Mouse (Mus musculus) midbrain, postnatal 0 days (tissue): ENCODE data around the gene Plpp7. TPM values are rescaled to one million over a fixed set of nuclear protein-coding genes. Genes with fewer than 3 reads are reported as not detected.

Source experiments
- ATAC-seq: fragments of 200-750 bp; cut with Nextera tagmentation; 2 replicates; pipeline ENCODE4 v1.8.0; 2017; ENCODE audit warnings: moderate number of reproducible peaks, mild to moderate bottlenecking, moderate TSS enrichment, moderate library complexity; ENCODE audit not compliant: low FRiP score
- DNase-seq: peaks from one replicate; pipeline ENCODE4 v3.0.0-alpha.2; 2015; ENCODE audit warnings: low spot score
- H3K27ac ChIP-seq: fragments of 300-500 bp; sonication (generic); 2 replicates; pipeline ENCODE4 v1.5.1; 2014; ENCODE audit warnings: low read depth, mild to moderate bottlenecking, low read length, mixed read lengths
- H3K27me3 ChIP-seq: fragments of 300-500 bp; sonication (generic); 2 replicates; pipeline ENCODE4 v1.6.1; 2014; ENCODE audit warnings: low read length, control low read depth, mixed read lengths; ENCODE audit not compliant: insufficient read depth
- H3K36me3 ChIP-seq: fragments of 300-500 bp; sonication (generic); 2 replicates; pipeline ENCODE4 v1.6.1; 2014; ENCODE audit warnings: low read length, control low read depth, mixed read lengths; ENCODE audit not compliant: insufficient read depth
- H3K4me1 ChIP-seq: fragments of 300-500 bp; sonication (generic); 2 replicates; pipeline ENCODE4 v1.6.1; 2014; ENCODE audit warnings: mild to moderate bottlenecking, control low read depth, antibody characterized with exemption, low read length, mixed read lengths; ENCODE audit not compliant: insufficient read depth
- H3K4me2 ChIP-seq: fragments of 300-500 bp; sonication (generic); 2 replicates; pipeline ENCODE4 v1.6.1; 2014; ENCODE audit warnings: low read depth, mild to moderate bottlenecking, low read length, mixed read lengths; ENCODE audit not compliant: poor library complexity, severe bottlenecking
- H3K4me3 ChIP-seq: fragments of 300-500 bp; sonication (generic); 2 replicates; pipeline ENCODE4 v1.5.1; 2014; ENCODE audit warnings: low read depth, mild to moderate bottlenecking, low read length, moderate library complexity
- H3K9ac ChIP-seq: fragments of 300-500 bp; sonication (generic); replicated peaks from 2 replicates; pipeline ENCODE4 v1.6.1; 2014; ENCODE audit warnings: mild to moderate bottlenecking, low read length, moderate library complexity, mixed read lengths; ENCODE audit not compliant: poor library complexity, severe bottlenecking
- H3K9me3 ChIP-seq: fragments of 300-500 bp; sonication (generic); 2 replicates; pipeline ENCODE4 v1.6.1; 2016; ENCODE audit warnings: low read length, control low read depth
- CTCF ChIP-seq: IDR thresholded peaks from 2 replicates; pipeline ENCODE4 v1.5.1; 2016; ENCODE audit warnings: antibody characterized with exemption, mild to moderate bottlenecking
- WGBS: fragments of 180-500 bp; shearing (Covaris S2); extraction: QIAGEN DNeasy Blood & Tissue Kit; methylation state at CpG from one replicate; pipeline ENCODE4 v1.1.7; 2014; 5-methylcytosine and 5-hydroxymethylcytosine counted together
- polyA plus RNA-seq: library from polyadenylated mRNA; unstranded; fragments of >200 nt; fragmentation: Nextera tagmentation; extraction: Ambion mirVana; gene quantifications from 2 replicates; pipeline ENCODE4 v1.2.1, GENCODE M21; 2015
- total RNA-seq: library from RNA; depleted of rRNA; stranded (reverse); fragments of >200 nt; gene quantifications from 2 replicates; pipeline ENCODE4 v1.2.3, GENCODE M21; 2014

Plpp7 gene
- total and polyA plus RNA-seq, 2 experiments from 2014 or later: 24.9 to 47.0 TPM

DNA sequence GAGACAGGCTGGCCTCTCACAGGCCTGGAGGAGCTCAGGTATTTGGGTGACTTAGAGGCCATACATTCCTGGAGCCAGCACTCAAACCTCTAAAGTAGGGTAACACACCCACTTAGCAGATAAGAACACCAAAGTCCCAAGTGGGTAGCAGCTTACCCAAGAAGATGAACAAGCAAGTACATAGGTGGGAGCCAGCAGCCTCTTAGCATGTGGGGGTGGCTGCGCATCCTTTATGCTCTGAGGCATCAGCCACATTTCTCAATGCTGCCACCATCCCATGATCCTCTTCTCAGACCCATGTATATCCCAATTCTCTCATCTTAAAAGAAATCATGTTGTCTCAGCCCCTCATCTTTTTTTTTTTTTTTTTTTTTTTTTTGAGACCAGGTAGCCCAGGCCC lies 15.9 kb downstream of the Plpp7 start:
- no peak for DNase-seq
- Histone ChIP-seq H3K9me3 (no peaks in the 10 kb centered on the region), H3K4me2 (no peak overlapping the region), H3K9ac (no peak overlapping the region), H3K36me3 (peaks cover 22% of the 10 kb centered on the region), H3K27me3 (no peaks in the 10 kb centered on the region), H3K4me1 (no peaks in the 10 kb centered on the region), H3K27ac (no peak overlapping the region), H3K4me3 (no peak overlapping the region)
- TF ChIP-seq CTCF: no peak
- no peak for ATAC-seq
- 93% methylated on average over 1 of the region's 1 CpGs for WGBS

DNA sequence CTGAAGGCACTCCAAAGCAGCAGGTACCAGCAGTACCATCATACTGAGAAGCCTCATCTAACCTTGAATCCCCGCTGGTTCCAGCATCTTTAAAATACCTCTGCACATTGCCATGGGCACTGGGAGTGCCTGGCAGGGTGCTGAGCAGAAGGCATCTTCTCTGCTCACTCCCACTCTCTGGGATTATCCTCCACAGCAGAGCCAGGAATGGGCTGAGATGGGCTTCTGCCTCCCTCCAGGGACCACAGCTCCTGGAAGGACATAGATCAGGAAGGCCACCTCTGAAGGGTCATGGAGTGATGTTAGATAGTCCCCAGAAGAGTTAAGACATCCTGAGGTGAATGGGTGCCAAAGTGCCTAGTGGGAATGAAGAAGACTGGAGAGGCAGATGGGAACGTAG lies 17.2 kb downstream of the Plpp7 start:
- no peak for TF ChIP-seq CTCF

DNA sequence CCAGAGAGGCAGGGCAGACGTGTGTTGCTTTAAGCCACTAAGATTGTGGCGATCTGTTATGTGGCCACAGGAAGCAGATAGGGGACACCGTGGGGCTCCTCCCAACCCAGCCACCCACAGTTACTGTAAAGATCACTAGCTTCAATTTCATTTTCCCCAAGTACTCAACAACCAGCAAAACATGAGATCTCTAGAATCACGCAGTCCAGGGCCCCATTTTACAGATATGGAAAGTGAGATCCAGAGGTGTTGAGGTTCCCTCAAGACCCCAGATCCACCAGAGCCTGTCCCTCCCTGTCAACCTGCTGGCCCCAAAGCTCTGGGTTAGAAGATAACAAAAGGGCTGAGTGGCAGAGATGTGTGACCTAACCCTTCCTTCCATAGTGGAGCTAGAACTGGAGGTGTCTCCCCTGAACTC lies 20.5 kb downstream of the Plpp7 start:
- H3K4me2 ChIP-seq: no peak overlapping the region
- H3K9me3 ChIP-seq: no peaks in the 10 kb centered on the region
- no peaks in the 10 kb centered on the region for H3K4me1 ChIP-seq
- no peak overlapping the region for H3K9ac ChIP-seq
- ATAC-seq (no peak), DNase-seq (no peak)
- H3K36me3 ChIP-seq: peaks cover 4% of the 10 kb centered on the region; the same call in 1 of the 2 replicates
- H3K27ac ChIP-seq: no peak overlapping the region
- H3K4me3 ChIP-seq: no peak overlapping the region
- WGBS: 95% methylated on average over 4 of the region's 4 CpGs
- TF ChIP-seq CTCF: no peak
- no peaks in the 10 kb centered on the region for H3K27me3 ChIP-seq

More for the DNA sequence above, 17.2 kb downstream of the Plpp7 start:
- Histone ChIP-seq H3K9me3 (no peaks in the 10 kb centered on the region), H3K4me3 (no peak overlapping the region), H3K27ac (no peak overlapping the region), H3K36me3 (peaks cover 22% of the 10 kb centered on the region), H3K9ac (no peak overlapping the region), H3K27me3 (no peaks in the 10 kb centered on the region), H3K4me2 (no peak overlapping the region), H3K4me1 (no peaks in the 10 kb centered on the region)
- 71% methylated on average over 2 of the region's 2 CpGs for WGBS
- DNase-seq (no peak), ATAC-seq (no peak)

DNA sequence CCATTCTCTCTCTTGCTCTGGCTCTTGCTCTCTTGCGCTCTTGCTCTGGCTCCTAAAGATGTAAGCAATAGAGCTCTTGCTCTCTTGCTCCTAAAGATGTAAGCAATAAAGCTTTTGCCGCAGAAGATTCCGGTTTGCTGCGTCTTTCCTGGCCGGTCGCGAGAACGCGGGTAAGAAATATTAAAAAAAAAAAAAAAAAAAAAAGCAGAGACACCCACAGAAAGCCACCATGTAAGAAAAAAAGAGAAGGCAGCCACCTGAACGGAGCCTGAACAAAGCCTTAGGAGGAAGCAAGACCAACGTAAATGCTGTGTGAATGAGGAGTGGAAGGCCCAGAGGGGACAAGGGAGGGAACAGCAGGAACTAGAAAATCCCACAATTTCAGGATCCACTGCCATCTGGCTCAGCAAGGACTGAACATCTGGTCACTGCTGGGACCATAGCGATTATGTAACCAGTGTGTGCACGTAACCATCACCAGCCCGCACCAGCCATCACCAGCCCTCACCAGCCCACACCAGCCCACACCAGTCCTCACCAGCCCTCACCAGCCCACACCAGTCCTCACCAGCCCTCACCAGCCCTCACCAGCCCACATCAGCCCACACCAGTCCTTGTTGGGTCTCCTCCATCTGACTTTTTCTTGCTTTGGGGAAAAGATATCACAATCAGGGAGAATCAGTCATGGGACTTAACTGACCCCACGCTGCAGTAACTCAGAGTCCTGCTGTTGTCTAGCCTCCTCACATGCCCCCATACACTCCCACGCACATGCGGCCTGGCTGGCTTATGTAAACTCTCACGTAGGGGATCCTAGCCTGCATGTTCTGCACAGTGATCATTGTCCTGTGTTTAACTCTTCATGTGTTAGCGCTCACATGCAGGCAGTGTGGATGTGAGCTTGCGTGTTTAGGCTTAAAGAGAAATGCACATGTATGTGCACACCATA lies 24.7 kb downstream of the Plpp7 start:
- H3K4me1 ChIP-seq: no peaks in the 10 kb centered on the region
- no peak for DNase-seq
- ATAC-seq: no peak
- H3K27ac ChIP-seq: no peak overlapping the region
- no peaks in the 10 kb centered on the region for H3K27me3 ChIP-seq
- H3K9ac ChIP-seq: no peak overlapping the region
- no peaks in the 10 kb centered on the region for H3K36me3 ChIP-seq
- 91% methylated on average over 18 of the region's 20 CpGs for WGBS
- H3K4me3 ChIP-seq: no peak overlapping the region
- no peak overlapping the region for H3K4me2 ChIP-seq
- no peak for TF ChIP-seq CTCF
- no peaks in the 10 kb centered on the region for H3K9me3 ChIP-seq

DNA sequence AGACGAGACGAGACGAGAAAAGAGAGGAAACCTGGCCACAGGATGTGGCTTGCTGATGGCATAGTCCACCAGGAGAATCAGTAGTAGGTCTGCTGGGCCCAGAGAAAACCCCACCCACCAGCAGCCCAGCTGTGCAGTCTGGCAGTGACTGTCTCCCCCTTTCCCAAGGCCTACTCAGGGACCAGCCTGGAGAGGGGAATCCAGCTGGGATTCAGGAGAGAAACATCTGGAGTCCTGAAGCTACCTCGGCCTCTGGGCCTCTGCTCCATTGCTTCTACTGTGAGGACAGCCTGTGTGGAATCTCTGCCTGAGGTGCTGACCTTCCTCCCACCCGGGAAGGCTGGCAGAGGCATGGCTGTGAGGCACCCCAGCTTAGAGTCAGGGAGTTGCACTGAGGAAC lies 25.8 kb downstream of the Plpp7 start:
- Histone ChIP-seq H3K27me3 (no peaks in the 10 kb centered on the region), H3K4me3 (no peak overlapping the region), H3K4me2 (no peak overlapping the region), H3K36me3 (no peaks in the 10 kb centered on the region), H3K9ac (no peak overlapping the region), H3K9me3 (no peaks in the 10 kb centered on the region), H3K4me1 (no peaks in the 10 kb centered on the region), H3K27ac (no peak overlapping the region)
- ATAC-seq (no peak), DNase-seq (no peak)
- 52% methylated on average over 5 of the region's 5 CpGs for WGBS
- TF ChIP-seq CTCF: no peak

DNA sequence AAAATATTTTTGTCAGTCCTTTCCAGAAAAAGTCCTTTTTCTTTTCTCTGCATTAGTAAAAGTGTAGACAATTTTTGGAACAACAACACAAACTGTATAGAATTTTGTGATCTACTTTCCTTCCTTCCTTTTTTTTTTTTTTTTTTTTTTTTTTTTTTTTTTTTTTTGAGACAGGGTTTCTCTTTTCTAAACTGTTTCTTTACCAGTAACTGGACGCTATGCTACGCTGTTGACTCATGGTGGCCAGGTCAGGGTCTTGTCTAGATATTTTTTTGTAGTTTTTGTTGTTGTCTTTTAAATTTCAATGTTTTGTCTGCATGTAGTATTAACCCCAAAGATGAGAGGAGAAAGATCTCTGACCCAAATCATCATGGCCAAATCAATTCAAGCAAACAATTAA lies 26.5 kb downstream of the Plpp7 start:
- no peaks in the 10 kb centered on the region for H3K27me3 ChIP-seq
- H3K4me2 ChIP-seq: no peak overlapping the region
- no peaks in the 10 kb centered on the region for H3K9me3 ChIP-seq
- no peak overlapping the region for H3K27ac ChIP-seq
- H3K36me3 ChIP-seq: no peaks in the 10 kb centered on the region
- TF ChIP-seq CTCF: no peak
- H3K9ac ChIP-seq: no peak overlapping the region
- H3K4me3 ChIP-seq: no peak overlapping the region
- DNase-seq (no peak), ATAC-seq (no peak)
- WGBS: 81% methylated on average over 2 of the region's 2 CpGs
- no peaks in the 10 kb centered on the region for H3K4me1 ChIP-seq
